Mouse (Mus musculus): Measurements from ENCODE around the gene Tssk3. TPM values are rescaled to one million over a fixed set of nuclear protein-coding genes. Genes with fewer than 3 reads are reported as not detected.
"Not testable (repeated sequence)": the region's sequence is repeated elsewhere in the genome, so short reads cannot be mapped to it uniquely, and the experiment has no call there.

Tssk3 gene
- 0.11 TPM in 1 of 2 replicates, not detected in the other for polyA plus RNA-seq (2016; fragmentation: Nextera tagmentation; extraction: Ambion mirVana)

- peak within 1 kb of the TSS; percentile 49 for H3K4me3 ChIP-seq
- 0 out of 2 replicates have a peak within 1 kb of the TSS, but pooled peaks have one; percentile 7 for H3K27ac ChIP-seq
- H3K4me1 ChIP-seq = peaks cover 25% of the 10 kb centered on the region
- peaks cover 30% of the 10 kb centered on the region for H3K36me3 ChIP-seq
- DNase-seq (ENCODE audit: low spot score) = peak; percentile 61
- 4% methylated on average over 70 of the region's 70 CpGs for WGBS
- H3K9me3 ChIP-seq (replicated peaks) = no peaks in the 10 kb centered on the region
- peaks cover 48% of the 10 kb centered on the region for H3K27me3 ChIP-seq (ENCODE audit: low read depth, poor library complexity, severe bottlenecking)
These were observed at the start of gene Tssk3, which contains the start of gene Fam229a for GRCm38 (mm10) chr4:129490972-129491880. TSS of gene Tssk3 (minus strand) at chr4:129491022. TSS of gene Fam229a (plus strand) at chr4:129491190.

GRCm38 (mm10) chr4:129540012-129540411 is 49.2 kb upstream of the Tssk3 start:
- Histone ChIP-seq H3K9me3 (replicated peaks) (no peaks in the 10 kb centered on the region), H3K4me3 (no peak overlapping the region; the same call in 1 of the 2 replicates), H3K4me1 (peaks cover 19% of the 10 kb centered on the region), H3K36me3 (peaks cover 58% of the 10 kb centered on the region), H3K27me3 (ENCODE audit: low read depth, poor library complexity, severe bottlenecking) (no peaks in the 10 kb centered on the region), H3K27ac (no peak overlapping the region)
- 94% methylated on average over 6 of the region's 6 CpGs for WGBS
- DNase-seq (ENCODE audit: low spot score) = no peak

- not testable (repeated sequence) for H3K4me3 ChIP-seq; H3K27ac ChIP-seq; H3K27me3 ChIP-seq (ENCODE audit: low read depth, poor library complexity, severe bottlenecking); H3K4me1 ChIP-seq; H3K9me3 ChIP-seq (replicated peaks); DNase-seq (ENCODE audit: low spot score)
- H3K36me3 ChIP-seq = peaks cover 97% of the 10 kb centered on the region
- 93% methylated on average over 6 of the region's 6 CpGs for WGBS
These were observed 38.1 kb upstream of the Tssk3 start for GRCm38 (mm10) chr4:129528901-129529300.

- WGBS = 90% methylated on average over 3 of the region's 3 CpGs
- Histone ChIP-seq H3K4me1 (no peaks in the 10 kb centered on the region), H3K27ac (no peak overlapping the region), H3K36me3 (peaks cover 98% of the 10 kb centered on the region), H3K27me3 (ENCODE audit: low read depth, poor library complexity, severe bottlenecking) (no peaks in the 10 kb centered on the region), H3K4me3 (no peak overlapping the region), H3K9me3 (replicated peaks) (no peaks in the 10 kb centered on the region)
- no peak for DNase-seq (ENCODE audit: low spot score)
These were observed 35.1 kb upstream of the Tssk3 start for GRCm38 (mm10) chr4:129525889-129526288.

GRCm38 (mm10) chr4:129525338-129525737 is 34.5 kb upstream of the Tssk3 start:
- Histone ChIP-seq H3K4me3 (no peak overlapping the region), H3K27me3 (ENCODE audit: low read depth, poor library complexity, severe bottlenecking) (no peaks in the 10 kb centered on the region), H3K9me3 (replicated peaks) (no peaks in the 10 kb centered on the region), H3K36me3 (peaks cover 98% of the 10 kb centered on the region), H3K27ac (no peak overlapping the region), H3K4me1 (no peaks in the 10 kb centered on the region)
- 95% methylated on average over 5 of the region's 5 CpGs for WGBS
- no peak for DNase-seq (ENCODE audit: low spot score)

- peaks cover 94% of the 10 kb centered on the region for H3K36me3 ChIP-seq
- no peaks in the 10 kb centered on the region for H3K9me3 ChIP-seq (replicated peaks)
- peaks cover 15% of the 10 kb centered on the region for H3K4me1 ChIP-seq
- no peak overlapping the region for H3K27ac ChIP-seq
- no peak overlapping the region for H3K4me3 ChIP-seq
- 92% methylated on average over 8 of the region's 8 CpGs for WGBS
- no peak for DNase-seq (ENCODE audit: low spot score)
- H3K27me3 ChIP-seq (ENCODE audit: low read depth, poor library complexity, severe bottlenecking) = no peaks in the 10 kb centered on the region
These were observed 27.7 kb upstream of the Tssk3 start for GRCm38 (mm10) chr4:129518519-129518918.

- Histone ChIP-seq H3K9me3 (replicated peaks) (no peaks in the 10 kb centered on the region), H3K4me1 (peaks cover 30% of the 10 kb centered on the region), H3K36me3 (peaks cover 78% of the 10 kb centered on the region), H3K4me3 (no peak overlapping the region), H3K27me3 (ENCODE audit: low read depth, poor library complexity, severe bottlenecking) (no peaks in the 10 kb centered on the region), H3K27ac (no peak overlapping the region)
- DNase-seq (ENCODE audit: low spot score) = no peak
- WGBS = 47% methylated on average over 2 of the region's 2 CpGs
These were observed 26.1 kb upstream of the Tssk3 start for GRCm38 (mm10) chr4:129516925-129517324.

- Histone ChIP-seq H3K36me3 (peaks cover 53% of the 10 kb centered on the region), H3K27ac (peak overlapping the region; percentile 100), H3K9me3 (replicated peaks) (no peaks in the 10 kb centered on the region), H3K4me1 (peaks cover 48% of the 10 kb centered on the region), H3K27me3 (ENCODE audit: low read depth, poor library complexity, severe bottlenecking) (no peaks in the 10 kb centered on the region), H3K4me3 (peak overlapping the region; percentile 100)
- 0% methylated on average over 34 of the region's 35 CpGs for WGBS
- DNase-seq (ENCODE audit: low spot score) = peak; percentile 89
These were observed 23.6 kb upstream of the Tssk3 start for GRCm38 (mm10) chr4:129514300-129514898.

- Histone ChIP-seq H3K4me1 (peaks cover 53% of the 10 kb centered on the region), H3K9me3 (replicated peaks) (no peaks in the 10 kb centered on the region), H3K36me3 (peaks cover 49% of the 10 kb centered on the region), H3K4me3 (peak overlapping the region; percentile 100), H3K27ac (peak overlapping the region; percentile 100), H3K27me3 (ENCODE audit: low read depth, poor library complexity, severe bottlenecking) (no peaks in the 10 kb centered on the region)
- 2% methylated on average over 54 of the region's 57 CpGs for WGBS
- DNase-seq (ENCODE audit: low spot score) = no peak
These were observed 23.1 kb upstream of the Tssk3 start for GRCm38 (mm10) chr4:129513891-129514290.

GRCm38 (mm10) chr4:129513086-129513767 is 22.4 kb upstream of the Tssk3 start, which contains the start of gene Marcksl1:
TSS of gene Marcksl1 (plus strand) at chr4:129513581.
- Histone ChIP-seq H3K4me3 (peak within 1 kb of the TSS; percentile 100), H3K27ac (peak within 1 kb of the TSS; percentile 100), H3K9me3 (replicated peaks) (no peaks in the 10 kb centered on the region), H3K4me1 (peaks cover 56% of the 10 kb centered on the region), H3K27me3 (ENCODE audit: low read depth, poor library complexity, severe bottlenecking) (no peaks in the 10 kb centered on the region), H3K36me3 (peaks cover 42% of the 10 kb centered on the region)
- DNase-seq (ENCODE audit: low spot score) = peak; percentile 96
- WGBS = 7% methylated on average over 42 of the region's 47 CpGs

GRCm38 (mm10) chr4:129511413-129512096 is 20.7 kb upstream of the Tssk3 start:
- Histone ChIP-seq H3K4me3 (no peak overlapping the region), H3K4me1 (peaks cover 54% of the 10 kb centered on the region)

GRCm38 (mm10) chr4:129510723-129511412 is 20.0 kb upstream of the Tssk3 start:
- Histone ChIP-seq H3K4me3 (no peak overlapping the region), H3K36me3 (peaks cover 19% of the 10 kb centered on the region), H3K27ac (peak overlapping the region; percentile 71), H3K27me3 (ENCODE audit: low read depth, poor library complexity, severe bottlenecking) (no peaks in the 10 kb centered on the region), H3K4me1 (peaks cover 52% of the 10 kb centered on the region), H3K9me3 (replicated peaks) (no peaks in the 10 kb centered on the region)
- WGBS = 57% methylated on average over 6 of the region's 6 CpGs
- DNase-seq (ENCODE audit: low spot score) = no peak

More at GRCm38 (mm10) chr4:129511413-129512096, 20.7 kb upstream of the Tssk3 start:
- WGBS = 65% methylated on average over 6 of the region's 6 CpGs
- peaks cover 26% of the 10 kb centered on the region for H3K36me3 ChIP-seq
- no peak for DNase-seq (ENCODE audit: low spot score)
- H3K27ac ChIP-seq = peak overlapping the region; percentile 71
- no peaks in the 10 kb centered on the region for H3K9me3 ChIP-seq (replicated peaks)
- H3K27me3 ChIP-seq (ENCODE audit: low read depth, poor library complexity, severe bottlenecking) = no peaks in the 10 kb centered on the region
